Mouse (Mus musculus) splenic B cell, adult 2 months (primary cell): ENCODE data around the gene Sema4c.
A peak's percentile ranks its signal among the peaks of the same experiment; 100 is the strongest.

Source experiments
- DNase-seq: peaks from one replicate; pipeline ENCODE4 v3.0.0-alpha.2; 2011; ENCODE audit warnings: low read depth, low spot score
- H3K27me3 ChIP-seq: 2 replicates; pipeline ENCODE4 v1.6.1; 2012; ENCODE audit warnings: mild to moderate bottlenecking, low read length, moderate library complexity, mixed read lengths; ENCODE audit not compliant: control insufficient read depth, poor library complexity, insufficient read depth, severe bottlenecking
- H3K36me3 ChIP-seq: 2 replicates; pipeline ENCODE4 v1.6.1; 2012; ENCODE audit warnings: mild to moderate bottlenecking, low read length, moderate library complexity, mixed read lengths; ENCODE audit not compliant: control insufficient read depth, poor library complexity, insufficient read depth, severe bottlenecking

The Sema4c gene

GRCm38 (mm10) chr1:36524058-36524457, 34.1 kb downstream of the Sema4c start:
- Histone ChIP-seq H3K36me3 (peaks cover 4% of the 10 kb centered on the region), H3K27me3 (no peaks in the 10 kb centered on the region)
- no peak for DNase-seq

DNA sequence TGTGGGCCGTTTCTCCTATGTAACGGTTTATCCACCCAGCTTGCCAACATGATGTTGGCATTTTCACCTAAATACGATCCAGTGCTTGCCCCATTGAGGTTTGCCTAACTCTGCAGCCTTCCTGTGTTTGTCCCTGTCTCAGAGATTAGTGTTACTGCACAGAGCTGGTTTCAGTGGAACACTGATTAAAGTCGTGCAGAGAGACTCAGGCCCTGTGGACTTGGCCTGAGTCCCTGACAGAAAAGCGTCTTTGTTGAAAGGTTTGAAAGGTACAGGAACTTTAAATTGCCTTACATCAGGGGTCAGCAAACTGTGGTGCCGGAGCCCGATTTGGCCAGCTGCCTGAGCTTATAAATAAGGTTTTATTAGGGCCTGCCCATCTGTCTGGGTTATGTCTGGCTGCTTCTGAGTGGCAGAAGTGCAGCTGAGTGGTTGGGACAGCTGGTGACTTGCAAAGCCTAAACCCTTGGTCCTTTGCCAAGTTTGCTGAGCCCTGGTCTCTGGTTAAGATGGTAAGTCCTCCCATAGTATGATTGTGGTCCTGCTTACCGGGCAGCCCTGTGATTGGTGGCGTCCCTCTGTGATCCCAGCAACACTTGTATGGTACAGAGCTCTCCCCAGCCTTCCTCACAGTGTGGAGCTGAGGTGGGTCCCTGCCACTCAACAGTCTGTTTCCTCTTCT, 34.7 kb downstream of the Sema4c start:
- DNase-seq, result no peak
- Histone ChIP-seq H3K27me3 (no peaks in the 10 kb centered on the region), H3K36me3 (peaks cover 4% of the 10 kb centered on the region)

DNA sequence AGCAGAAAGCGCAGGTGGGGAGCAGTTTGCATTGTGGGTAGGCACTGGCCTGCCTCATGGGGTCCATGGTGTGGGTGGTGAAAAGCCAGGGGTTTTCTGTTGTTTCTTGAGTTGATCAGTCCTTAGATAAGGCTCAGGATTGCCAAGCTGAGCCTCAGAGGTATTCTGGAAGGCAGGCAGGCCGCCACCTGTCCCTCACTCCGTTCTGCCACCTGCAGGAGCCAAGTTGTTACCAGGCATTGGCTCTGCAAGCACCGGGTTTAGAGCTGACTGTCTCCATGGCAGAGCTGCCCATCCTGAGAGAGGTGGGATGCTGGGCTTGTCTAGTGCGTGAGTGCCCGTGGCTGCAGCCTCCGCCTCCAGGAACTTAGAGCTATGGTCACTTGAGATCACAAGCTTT, 35.9 kb downstream of the Sema4c start:
- DNase-seq, result no peak
- H3K27me3 ChIP-seq, result no peaks in the 10 kb centered on the region
- peaks cover 4% of the 10 kb centered on the region for H3K36me3 ChIP-seq

GRCm38 (mm10) chr1:36519626-36520025, 38.5 kb downstream of the Sema4c start:
- Histone ChIP-seq H3K27me3 (no peaks in the 10 kb centered on the region), H3K36me3 (peaks cover 4% of the 10 kb centered on the region)
- DNase-seq, result no peak

DNA sequence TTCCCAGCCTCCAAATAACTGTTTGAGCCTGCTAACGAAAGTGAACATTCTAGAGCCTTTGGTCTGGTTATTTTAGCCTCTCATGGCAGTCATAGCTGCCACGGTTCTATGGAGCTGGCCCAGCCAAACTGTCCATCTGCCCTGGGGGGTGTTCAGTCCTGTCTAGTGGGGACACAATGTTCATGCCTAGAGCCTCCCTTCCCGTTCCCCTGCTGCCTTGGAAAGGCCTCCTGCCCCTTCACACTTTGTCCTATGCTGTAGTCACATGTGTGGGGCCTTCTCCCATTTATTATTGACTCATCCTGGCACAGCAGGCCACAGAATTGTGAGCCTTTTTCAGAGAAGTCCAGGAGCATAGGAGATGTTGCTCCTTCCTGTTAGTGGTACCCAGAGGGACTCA, 39.9 kb downstream of the Sema4c start:
- Histone ChIP-seq H3K27me3 (no peaks in the 10 kb centered on the region), H3K36me3 (peaks cover 6% of the 10 kb centered on the region)
- no peak for DNase-seq

DNA sequence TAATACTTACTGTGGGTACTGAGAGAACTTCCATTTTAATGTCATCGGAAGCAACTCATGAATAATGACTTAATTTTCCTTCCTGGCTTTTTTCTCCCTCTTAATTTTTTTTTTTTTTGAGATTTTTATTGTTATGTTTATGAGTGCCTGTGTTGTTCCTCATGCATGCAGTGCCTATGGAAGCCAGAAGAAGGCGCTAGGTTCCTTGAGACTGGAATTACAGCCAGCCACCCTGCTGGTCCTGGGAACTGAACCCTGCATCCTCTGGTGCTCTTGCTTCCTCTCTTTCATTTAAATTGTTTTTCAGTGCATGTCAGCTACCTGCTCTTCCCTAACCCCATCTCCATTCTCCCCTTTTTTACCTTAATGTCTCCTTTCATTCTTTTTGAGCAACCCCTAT, 44.4 kb downstream of the Sema4c start:
- peak; percentile 22 for DNase-seq
- no peaks in the 10 kb centered on the region for H3K27me3 ChIP-seq
- H3K36me3 ChIP-seq, result peaks cover 3% of the 10 kb centered on the region; the same call in 1 of the 2 replicates

- no peak for DNase-seq
- Histone ChIP-seq H3K36me3 (peaks cover 3% of the 10 kb centered on the region; the same call in 1 of the 2 replicates), H3K27me3 (no peaks in the 10 kb centered on the region)
Observed at GRCm38 (mm10) chr1:36513310-36513709, 44.8 kb downstream of the Sema4c start.

DNA sequence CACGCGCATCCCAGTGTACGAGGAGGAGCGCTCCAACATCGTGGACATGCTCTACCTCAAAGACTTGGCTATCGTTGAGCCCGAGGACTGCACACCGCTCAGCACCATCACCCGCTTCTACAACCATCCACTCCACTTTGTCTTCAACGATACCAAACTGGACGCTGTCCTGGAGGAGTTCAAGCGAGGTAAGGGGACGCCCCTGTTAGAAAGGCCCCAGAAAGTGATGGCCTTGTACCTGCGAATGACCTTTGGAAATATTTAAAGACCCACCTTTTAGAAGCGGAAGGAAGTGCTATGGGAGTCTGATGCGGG, 45.2 kb downstream of the Sema4c start:
- Histone ChIP-seq H3K36me3 (peaks cover 3% of the 10 kb centered on the region; the same call in 1 of the 2 replicates), H3K27me3 (no peaks in the 10 kb centered on the region)
- no peak for DNase-seq

- no peaks in the 10 kb centered on the region for H3K27me3 ChIP-seq
- peaks cover 3% of the 10 kb centered on the region; the same call in 1 of the 2 replicates for H3K36me3 ChIP-seq
- peak; percentile 60 for DNase-seq
Observed at GRCm38 (mm10) chr1:36512089-36512965, 45.8 kb downstream of the Sema4c start.

GRCm38 (mm10) chr1:36511289-36512021, 46.7 kb downstream of the Sema4c start, which contains the start of gene Cnnm3:
Gene Cnnm3, plus strand, starts transcription at chr1:36511867.
- no peaks in the 10 kb centered on the region for H3K27me3 ChIP-seq
- peaks cover 3% of the 10 kb centered on the region; the same call in 1 of the 2 replicates for H3K36me3 ChIP-seq
- peak; percentile 97 for DNase-seq

- H3K27me3 ChIP-seq, result no peaks in the 10 kb centered on the region
- DNase-seq, result no peak
Observed at GRCm38 (mm10) chr1:36508238-36508637, 49.9 kb downstream of the Sema4c start.

DNA sequence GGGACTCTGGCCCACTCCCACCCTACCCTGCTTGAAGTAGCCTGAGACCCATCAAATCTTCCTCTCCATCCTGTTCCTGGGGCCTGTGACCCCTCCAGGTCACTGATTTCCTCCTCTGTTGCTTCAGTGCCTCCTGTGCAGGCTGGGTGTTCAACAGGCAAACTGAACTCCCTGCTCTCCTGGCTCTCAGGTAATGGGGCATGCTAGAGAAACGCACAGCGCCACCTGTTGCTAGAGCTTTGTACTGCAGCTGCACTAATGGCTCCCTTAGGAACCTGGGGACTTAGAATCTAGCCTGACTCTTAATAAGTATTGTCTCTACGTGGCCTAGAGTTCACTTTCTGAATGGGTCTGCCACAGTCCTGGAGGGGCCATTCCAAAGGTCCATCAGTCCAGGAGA, 56.9 kb downstream of the Sema4c start:
- Histone ChIP-seq H3K36me3 (peaks cover 3% of the 10 kb centered on the region), H3K27me3 (no peaks in the 10 kb centered on the region)
- peak; percentile 89 for DNase-seq

More at GRCm38 (mm10) chr1:36508238-36508637, 49.9 kb downstream of the Sema4c start:
- H3K36me3 ChIP-seq, result no peaks in the 10 kb centered on the region
